Mouse (Mus musculus) heart, adult 2 months (tissue): ENCODE data around the gene Rlf. TPM values are rescaled to one million over a fixed set of nuclear protein-coding genes. Genes with fewer than 3 reads are reported as not detected.

Experiments used
- DNase-seq, 2 experiments: peaks; one replicate each; pipeline ENCODE4 v3.0.0; 2021
- H3K27ac ChIP-seq: fragments of 200-600 bp; 2 replicates; pipeline ENCODE4 v1.8.1; 2022
- H3K27me3 ChIP-seq: fragments of 200-500 bp; 2 replicates; pipeline ENCODE4 v1.6.1; 2012; ENCODE audit warnings: mild to moderate bottlenecking, low read length, inconsistent platforms, mixed read lengths; ENCODE audit not compliant: control insufficient read depth, insufficient read depth
- H3K36me3 ChIP-seq: fragments of 200-500 bp; 2 replicates; pipeline ENCODE4 v1.6.1; 2012; ENCODE audit warnings: low read length, inconsistent platforms; ENCODE audit not compliant: control insufficient read depth, insufficient read depth
- H3K4me1 ChIP-seq: fragments of 200-500 bp; 2 replicates; pipeline ENCODE4 v1.6.1; 2011; ENCODE audit warnings: low read length; ENCODE audit not compliant: control insufficient read depth, insufficient read depth
- H3K4me3 ChIP-seq: fragments of 200-600 bp; 2 replicates; pipeline ENCODE4 v1.8.1; 2022
- H3K79me2 ChIP-seq: fragments of 200-500 bp; replicated peaks from 2 replicates; pipeline ENCODE4 v1.6.1; 2012; ENCODE audit warnings: mild to moderate bottlenecking, inconsistent platforms, low read length, moderate library complexity, mixed read lengths; ENCODE audit not compliant: control insufficient read depth, insufficient read depth
- H3K9ac ChIP-seq: fragments of 200-500 bp; 2 replicates; pipeline ENCODE4 v1.6.1; 2012; ENCODE audit warnings: low read depth, mild to moderate bottlenecking, control low read depth, inconsistent platforms, low read length, mixed read lengths
- CTCF ChIP-seq: fragments of 200-600 bp; IDR thresholded peaks from 2 replicates; pipeline ENCODE4 v1.8.1; 2022; ENCODE audit warnings: antibody characterized with exemption, mild to moderate bottlenecking, moderate library complexity
- EP300 ChIP-seq: fragments of 200-500 bp; IDR thresholded peaks from 2 replicates; pipeline ENCODE4 v1.6.1; 2011; ENCODE audit warnings: low read depth, low read length, control low read depth; ENCODE audit not compliant: insufficient read depth
- POLR2A ChIP-seq: fragments of 200-500 bp; IDR thresholded peaks from 2 replicates; pipeline ENCODE4 v1.6.1; 2011; ENCODE audit warnings: mild to moderate bottlenecking, low read depth, low read length, control low read depth; ENCODE audit not compliant: insufficient read depth
- WGBS: fragments of 180-500 bp; shearing (Covaris S2); methylation state at CpG from one replicate; pipeline ENCODE4 v1.1.7; 2018; 5-methylcytosine and 5-hydroxymethylcytosine counted together
- intact Hi-C: fragments of 180-260 bp; cut with DNase I; formaldehyde crosslinking; loops from one replicate; pipeline ENCODE4 v1.15.1; 2025
- polyA plus RNA-seq: library from polyadenylated mRNA; depleted of rRNA; stranded (reverse); fragments of >200 nt; gene quantifications from 2 replicates; pipeline ENCODE4 v1.2.3, GENCODE M21; 2012
- total RNA-seq, 2 experiments: library from RNA; stranded (reverse); gene quantifications; 2 replicates each; pipeline ENCODE4 v1.2.3; 2021

Gene Rlf
- total and polyA plus RNA-seq, 3 experiments, result 2.6 to 10.6 (median 10.2) TPM

DNA sequence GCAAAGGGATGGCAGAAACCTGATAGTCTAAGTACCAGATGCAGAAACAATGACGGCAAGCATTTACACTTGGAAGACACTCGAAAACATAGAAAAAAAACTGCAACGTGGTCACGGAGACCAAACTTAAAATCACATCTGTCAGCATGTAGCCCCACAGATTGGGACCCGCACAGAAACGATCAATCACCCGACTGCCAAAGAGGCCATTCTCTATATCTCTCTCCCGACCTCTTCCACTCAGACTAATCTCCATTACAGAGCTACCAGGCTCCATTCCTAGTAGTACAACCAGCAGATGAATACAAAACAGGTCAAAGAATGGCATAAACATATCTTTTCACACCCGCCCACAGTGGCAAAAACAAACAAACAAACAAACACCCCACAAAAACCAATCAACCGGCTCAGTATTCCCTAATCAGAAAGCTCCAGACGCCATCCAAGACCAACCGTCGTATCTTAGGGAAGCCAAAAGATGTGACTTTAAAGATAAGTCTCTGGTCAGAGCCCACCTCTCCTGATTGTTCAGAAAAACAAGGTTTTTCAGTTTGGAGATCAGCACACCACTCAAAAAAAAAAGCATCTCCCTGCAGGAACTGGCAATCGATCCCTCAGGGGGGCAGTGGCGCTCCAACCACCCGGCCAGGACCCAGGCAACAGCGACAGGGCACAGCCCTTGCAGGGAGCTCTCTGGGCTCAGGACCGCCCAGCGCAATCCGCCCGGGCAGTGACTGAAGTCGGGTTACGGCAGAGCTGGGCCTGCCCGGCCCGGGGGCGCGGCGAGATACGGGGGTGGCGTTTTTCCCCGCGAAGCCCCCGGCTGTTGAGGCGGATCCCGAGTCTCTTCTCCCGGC lies 720 bp downstream of the Rlf start:
- Histone ChIP-seq H3K79me2 (peaks cover 10% of the 10 kb centered on the region), H3K27me3 (no peaks in the 10 kb centered on the region), H3K36me3 (peaks cover 13% of the 10 kb centered on the region), H3K4me1 (peaks cover 3% of the 10 kb centered on the region), H3K9ac (peak overlapping the region; percentile 97), H3K27ac (peak overlapping the region; percentile 82), H3K4me3 (peak overlapping the region; percentile 72)
- peak; percentile 27; the same call in 1 of the 2 replicates for TF ChIP-seq CTCF
- no peak for TF ChIP-seq EP300
- intact Hi-C loops, result loop anchor here (10.0 kb wide), 1 partner anchor 199 kb away; the partner anchor contains the start of gene Smap2
- under 1% methylated on average over 34 of the region's 36 CpGs for WGBS
- DNase-seq, result no peak

DNA sequence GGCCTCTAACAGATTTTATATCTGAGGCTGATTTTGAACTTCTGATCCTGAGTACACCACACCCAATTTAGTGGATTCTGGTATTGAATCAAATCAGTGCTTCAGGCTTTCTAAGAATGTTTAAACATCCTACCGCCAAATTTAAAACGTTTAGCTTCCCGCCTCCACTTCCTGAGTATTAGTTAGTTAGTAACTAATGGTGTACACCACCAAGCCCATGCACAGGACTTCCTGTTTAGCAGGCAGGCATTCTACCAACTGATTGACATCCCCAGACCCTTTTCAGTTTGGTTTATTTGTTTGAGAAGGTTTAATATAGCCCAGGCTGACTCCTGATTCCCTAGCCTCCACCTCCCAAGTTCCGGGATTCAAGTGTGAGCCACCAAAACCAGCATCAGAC lies 6.0 kb downstream of the Rlf start:
- Histone ChIP-seq H3K4me1 (peaks cover 1% of the 10 kb centered on the region), H3K27me3 (no peaks in the 10 kb centered on the region), H3K27ac (no peak overlapping the region), H3K79me2 (peaks cover 15% of the 10 kb centered on the region), H3K4me3 (no peak overlapping the region), H3K36me3 (peaks cover 15% of the 10 kb centered on the region), H3K9ac (no peak overlapping the region)
- TF ChIP-seq CTCF, result no peak
- TF ChIP-seq POLR2A, result no peak
- no peak for TF ChIP-seq EP300
- no peak for DNase-seq
- 66% methylated on average over 4 of the region's 4 CpGs for WGBS
- intact Hi-C loops, result no loop called here

DNA sequence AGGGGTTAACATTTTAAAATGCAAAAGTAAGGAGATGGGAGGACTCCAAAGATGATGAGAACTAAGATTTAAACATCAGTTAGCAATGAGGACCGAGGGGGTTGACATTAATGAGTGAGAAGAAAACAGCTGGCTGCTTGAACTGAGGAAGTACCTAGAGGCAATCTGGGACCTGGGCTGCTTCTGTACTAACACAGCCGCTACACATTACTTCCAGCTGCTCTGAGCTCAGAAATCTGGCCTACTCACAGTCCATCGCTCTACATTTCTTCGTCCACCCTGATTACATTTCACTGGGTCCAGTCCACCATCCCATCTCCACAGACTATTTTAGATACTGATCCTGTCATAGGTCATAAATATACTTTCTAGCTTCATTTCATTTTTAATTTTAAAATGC lies 17.0 kb downstream of the Rlf start:
- Histone ChIP-seq H3K27me3 (no peaks in the 10 kb centered on the region), H3K4me3 (no peak overlapping the region), H3K4me1 (peaks cover 10% of the 10 kb centered on the region), H3K27ac (no peak overlapping the region), H3K9ac (no peak overlapping the region), H3K79me2 (peaks cover 9% of the 10 kb centered on the region), H3K36me3 (peaks cover 15% of the 10 kb centered on the region)
- intact Hi-C loops, result no loop called here
- 68% methylated on average over 4 of the region's 4 CpGs for WGBS
- TF ChIP-seq EP300 (no peak), POLR2A (no peak)
- DNase-seq, result no peak

DNA sequence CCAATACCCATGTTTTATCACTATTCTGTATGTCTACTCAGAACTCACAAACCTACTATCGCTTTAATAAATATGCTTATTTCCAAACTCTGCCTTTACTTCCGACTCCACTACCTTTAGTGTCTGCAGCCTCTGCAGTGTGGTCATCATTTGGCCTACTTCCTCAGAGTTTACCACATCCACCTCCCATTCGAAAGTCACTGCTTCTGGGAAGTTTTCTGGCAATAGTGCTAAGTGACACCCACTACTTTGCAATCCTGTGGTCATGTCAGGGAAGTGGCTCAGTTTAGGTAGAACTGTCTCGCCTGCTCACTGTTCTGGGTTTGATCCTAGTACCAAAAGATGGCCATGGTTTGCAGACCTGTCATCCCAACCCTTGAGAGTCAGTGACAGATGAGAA lies 17.9 kb downstream of the Rlf start:
- intact Hi-C loops, result no loop called here
- no peak for TF ChIP-seq EP300
- TF ChIP-seq CTCF, result no peak
- no peak for TF ChIP-seq POLR2A

DNA sequence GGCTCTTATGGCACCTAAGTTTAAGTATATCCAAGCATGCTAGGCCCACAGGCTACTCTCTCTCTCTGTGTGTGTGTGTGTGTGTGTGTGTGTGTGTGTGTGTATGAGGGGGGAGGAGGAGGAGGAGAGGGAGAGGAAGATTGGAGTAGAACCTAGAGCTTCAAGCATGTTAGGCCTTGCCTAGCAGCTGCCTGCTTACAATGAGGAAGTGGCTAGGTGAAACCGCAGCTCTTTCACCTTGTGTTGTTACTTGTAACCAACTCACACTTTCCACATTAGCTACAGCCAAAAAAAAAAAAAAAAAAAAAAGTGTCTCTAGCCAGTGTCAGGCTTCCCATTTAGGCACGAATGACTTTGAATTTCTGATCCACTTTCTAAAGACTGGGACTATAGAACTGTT lies 18.7 kb downstream of the Rlf start:
- peaks cover 12% of the 10 kb centered on the region; the same call in 1 of the 2 replicates for H3K36me3 ChIP-seq
- intact Hi-C loops, result no loop called here
- no peak overlapping the region for H3K9ac ChIP-seq
- H3K79me2 ChIP-seq, result peaks cover 9% of the 10 kb centered on the region
- no peak for TF ChIP-seq CTCF
- no peak for TF ChIP-seq POLR2A
- TF ChIP-seq EP300, result no peak
- H3K27ac ChIP-seq, result no peak overlapping the region
- peaks cover 8% of the 10 kb centered on the region for H3K4me1 ChIP-seq
- WGBS, result 72% methylated on average over 2 of the region's 2 CpGs
- no peak overlapping the region for H3K4me3 ChIP-seq
- H3K27me3 ChIP-seq, result no peaks in the 10 kb centered on the region
- peak in 1 of 2 experiments; percentile 10 for DNase-seq

More for the DNA sequence above, 17.9 kb downstream of the Rlf start:
- H3K36me3 ChIP-seq, result peaks cover 12% of the 10 kb centered on the region; the same call in 1 of the 2 replicates
- peak in 1 of 2 experiments; percentile 10 for DNase-seq
- no peak overlapping the region for H3K27ac ChIP-seq
- no peaks in the 10 kb centered on the region for H3K27me3 ChIP-seq
- no peak overlapping the region for H3K4me3 ChIP-seq
- H3K79me2 ChIP-seq, result peaks cover 9% of the 10 kb centered on the region
- no peak overlapping the region for H3K9ac ChIP-seq
- 87% methylated on average over 4 of the region's 4 CpGs for WGBS
- H3K4me1 ChIP-seq, result peaks cover 10% of the 10 kb centered on the region

DNA sequence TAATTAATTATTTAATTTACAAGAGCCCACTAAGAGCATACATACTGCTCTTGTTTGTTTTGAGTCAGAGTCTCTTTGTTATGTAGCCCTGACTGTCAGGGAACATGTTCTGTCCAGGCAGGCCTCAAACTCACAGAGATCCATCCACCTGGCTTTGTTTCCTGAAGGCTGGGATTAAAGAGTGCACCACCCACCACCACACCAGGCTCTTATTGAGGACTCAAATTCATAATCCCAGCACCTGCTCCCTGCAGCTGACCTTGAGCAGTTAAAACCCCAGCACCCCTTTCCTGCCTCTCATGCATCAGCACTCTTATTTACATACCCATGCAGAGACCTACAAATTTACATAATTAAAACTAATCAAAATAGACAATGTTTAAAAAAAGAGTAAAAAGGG lies 20.1 kb downstream of the Rlf start:
- Histone ChIP-seq H3K27me3 (no peaks in the 10 kb centered on the region), H3K4me1 (peaks cover 8% of the 10 kb centered on the region), H3K27ac (no peak overlapping the region), H3K36me3 (peaks cover 12% of the 10 kb centered on the region), H3K79me2 (peaks cover 8% of the 10 kb centered on the region), H3K9ac (no peak overlapping the region), H3K4me3 (no peak overlapping the region)
- intact Hi-C loops, result no loop called here
- no peak for DNase-seq
- TF ChIP-seq EP300 (no peak), POLR2A (no peak), CTCF (no peak)
